Mouse (Mus musculus) adipocyte (in vitro differentiated cells): ENCODE measurements at regions not wholly inside any gene's neighbourhood (a gene's known extent, or its start where the extent isn't known, plus 50 kb on each side); places are given as distances from the start of the nearest gene placed in this dataset.

Source experiments
- DNase-seq: peaks from one replicate; pipeline ENCODE4 v3.0.0-alpha.2; 2016; ENCODE audit warnings: low spot score

- DNase-seq, result no peak
Observed at GRCm38 (mm10) chr5:42364116-42364515, 296.4 kb downstream of the Gm16223 start.

GRCm38 (mm10) chr5:42387959-42388358 lies 320.2 kb downstream of the Gm16223 start:
- DNase-seq, result no peak

GRCm38 (mm10) chr5:42396695-42397094 lies 328.9 kb downstream of the Gm16223 start:
- DNase-seq, result no peak

GRCm38 (mm10) chr5:42409981-42410380 lies 342.2 kb downstream of the Gm16223 start:
- no peak for DNase-seq

GRCm38 (mm10) chr5:42412296-42412695 lies 344.5 kb downstream of the Gm16223 start:
- DNase-seq, result peak; percentile 69

- no peak for DNase-seq
Observed at GRCm38 (mm10) chr5:42425902-42426301, 358.1 kb downstream of the Gm16223 start.

GRCm38 (mm10) chr5:42433147-42433546 lies 365.4 kb downstream of the Gm16223 start:
- no peak for DNase-seq

GRCm38 (mm10) chr5:42448644-42449043 lies 380.9 kb downstream of the Gm16223 start:
- DNase-seq, result no peak

GRCm38 (mm10) chr5:42449581-42449980 lies 381.8 kb downstream of the Gm16223 start:
- peak; percentile 7 for DNase-seq

- no peak for DNase-seq
Observed at GRCm38 (mm10) chr5:42453707-42454106, 385.9 kb downstream of the Gm16223 start.

GRCm38 (mm10) chr5:42461195-42461594 lies 393.4 kb downstream of the Gm16223 start:
- DNase-seq, result no peak

- DNase-seq, result no peak
Observed at GRCm38 (mm10) chr5:42464814-42465213, 397.1 kb downstream of the Gm16223 start.

- DNase-seq, result no peak
Observed at GRCm38 (mm10) chr5:42473493-42473892, 405.7 kb downstream of the Gm16223 start.

- DNase-seq, result no peak
Observed at GRCm38 (mm10) chr5:42502124-42502801, 434.5 kb downstream of the Gm16223 start.

GRCm38 (mm10) chr5:42502802-42503136 lies 435.0 kb downstream of the Gm16223 start:
- no peak for DNase-seq

GRCm38 (mm10) chr5:42509200-42509599 lies 441.4 kb downstream of the Gm16223 start:
- no peak for DNase-seq

- DNase-seq, result no peak
Observed at GRCm38 (mm10) chr5:42523116-42524113, 455.7 kb downstream of the Gm16223 start.

GRCm38 (mm10) chr5:42525431-42525830 lies 457.7 kb downstream of the Gm16223 start:
- no peak for DNase-seq

- DNase-seq, result no peak
Observed at GRCm38 (mm10) chr5:42560537-42560936, 492.8 kb downstream of the Gm16223 start.

GRCm38 (mm10) chr5:42563406-42563805 lies 495.6 kb downstream of the Gm16223 start:
- DNase-seq, result no peak

GRCm38 (mm10) chr5:42575971-42576370 lies 508.2 kb downstream of the Gm16223 start:
- no peak for DNase-seq

GRCm38 (mm10) chr5:42578208-42578844 lies 510.6 kb downstream of the Gm16223 start:
- no peak for DNase-seq

- DNase-seq, result no peak
Observed at GRCm38 (mm10) chr5:42620698-42621097, 552.9 kb downstream of the Gm16223 start.
